Mouse (Mus musculus) left cerebral cortex, postnatal 36 days (tissue): ENCODE data around the gene Prkcb. TPM values are rescaled to one million over a fixed set of nuclear protein-coding genes. Genes with fewer than 3 reads are reported as not detected.
A peak's percentile ranks its signal among the peaks of the same experiment; 100 is the strongest.

ENCODE experiments used
- DNase-seq, 2 experiments: peaks; one replicate each; pipeline ENCODE4 v3.0.0; 2021 to 2022; ENCODE audit warnings: low spot score in 2 of 2, mixed read lengths in 1 of 2
- intact Hi-C: fragments of 180-260 bp; cut with DNase I; formaldehyde crosslinking; loops from one replicate; pipeline ENCODE4 v1.15.1; 2025
- total RNA-seq, 2 experiments: library from RNA; stranded (reverse); gene quantifications; 2 replicates each; pipeline ENCODE4 v1.2.3; 2021

Gene Prkcb
- total RNA-seq, 2 experiments from 2014 or later = 978 to 1,072 TPM

DNA sequence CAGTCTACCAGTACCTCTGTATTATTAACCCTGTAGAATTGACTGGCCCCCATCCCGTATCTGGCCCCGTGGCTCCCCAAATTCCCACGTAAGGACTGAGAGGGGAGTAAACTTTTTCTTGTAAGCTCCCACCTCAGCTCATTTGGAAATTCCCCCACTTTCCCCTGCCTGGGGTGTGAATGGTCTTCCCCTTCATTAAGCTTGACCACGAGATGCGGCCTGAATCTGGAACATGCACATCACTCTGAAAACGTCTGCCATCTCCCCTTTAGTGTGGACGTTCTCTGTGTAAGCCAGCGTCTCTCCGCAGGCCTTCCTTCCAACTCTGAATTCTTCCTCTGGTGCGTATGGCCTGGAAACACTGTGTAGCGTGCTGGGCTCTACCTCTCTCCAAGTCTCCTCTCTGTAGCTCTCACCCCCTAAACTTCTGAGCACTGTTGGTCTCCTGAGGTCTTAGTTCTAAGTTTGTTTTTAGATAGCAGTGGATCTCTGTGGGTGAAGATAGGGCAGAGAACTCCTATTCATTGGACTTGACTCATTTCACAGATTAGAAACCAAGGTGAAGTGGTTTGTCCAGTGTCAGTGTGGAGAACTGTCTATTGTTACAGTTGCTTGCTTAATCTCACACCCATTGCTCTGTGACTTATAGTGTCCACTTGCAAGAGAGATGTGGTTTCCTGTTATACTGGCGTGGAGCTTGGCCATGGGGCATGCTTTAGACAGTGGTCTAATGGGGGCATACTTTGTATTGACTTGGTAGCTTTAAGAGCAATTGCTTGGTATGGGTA is 25.3 kb downstream of the Prkcb start:
- DNase-seq = no peak

DNA sequence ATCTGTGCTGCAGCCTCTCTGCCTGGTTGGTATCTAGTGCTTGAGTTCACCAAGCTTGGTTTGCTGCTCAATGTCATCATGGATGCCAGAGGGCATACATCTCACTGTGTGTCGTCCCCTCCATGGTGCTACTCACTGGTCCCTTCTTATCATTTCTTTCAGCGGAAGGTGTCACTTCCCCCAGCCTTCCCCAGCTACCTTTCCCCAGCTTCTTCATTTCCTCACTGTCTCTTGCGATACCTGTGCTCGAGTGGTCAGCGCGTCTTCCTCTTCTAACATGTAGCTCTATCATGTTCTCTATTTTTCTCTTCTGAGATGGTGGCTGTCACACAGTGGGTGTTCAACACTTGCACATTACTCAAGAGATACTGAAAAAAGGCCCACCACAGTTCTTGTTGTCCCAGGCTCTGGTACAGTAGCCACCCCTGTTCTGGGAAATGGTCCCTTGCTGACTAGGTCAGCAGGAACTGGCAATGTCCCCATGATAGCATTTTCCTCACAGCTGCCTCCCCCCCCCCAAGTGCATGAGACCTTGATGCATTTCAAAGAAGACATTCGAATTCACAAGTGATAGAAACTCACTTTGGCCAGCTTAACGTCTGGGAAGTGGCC is 27.3 kb downstream of the Prkcb start:
- intact Hi-C loops = no loop called here
- DNase-seq = no peak

More for the DNA sequence above, 25.3 kb downstream of the Prkcb start:
- intact Hi-C loops = no loop called here

DNA sequence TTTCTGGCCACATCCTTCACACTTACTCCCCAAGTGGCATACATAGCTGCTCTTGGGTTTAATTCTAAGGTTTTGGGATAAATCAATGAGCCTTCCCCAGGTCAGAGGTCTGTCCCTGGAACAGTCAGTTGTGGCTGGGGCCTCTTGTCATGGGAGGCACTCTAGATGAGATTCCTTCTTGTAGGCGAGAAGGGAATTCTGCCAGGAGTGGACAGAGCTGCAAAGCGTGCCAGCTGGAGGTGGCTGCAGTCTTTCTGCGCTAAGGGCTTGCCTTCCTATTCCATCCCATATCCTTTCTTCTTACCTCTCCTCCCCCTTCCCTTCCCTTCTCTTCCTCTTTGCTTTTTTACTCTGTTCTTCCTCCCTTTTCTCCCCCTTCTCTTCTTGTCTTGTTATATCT is 28.1 kb downstream of the Prkcb start:
- no peak for DNase-seq
- intact Hi-C loops = no loop called here

DNA sequence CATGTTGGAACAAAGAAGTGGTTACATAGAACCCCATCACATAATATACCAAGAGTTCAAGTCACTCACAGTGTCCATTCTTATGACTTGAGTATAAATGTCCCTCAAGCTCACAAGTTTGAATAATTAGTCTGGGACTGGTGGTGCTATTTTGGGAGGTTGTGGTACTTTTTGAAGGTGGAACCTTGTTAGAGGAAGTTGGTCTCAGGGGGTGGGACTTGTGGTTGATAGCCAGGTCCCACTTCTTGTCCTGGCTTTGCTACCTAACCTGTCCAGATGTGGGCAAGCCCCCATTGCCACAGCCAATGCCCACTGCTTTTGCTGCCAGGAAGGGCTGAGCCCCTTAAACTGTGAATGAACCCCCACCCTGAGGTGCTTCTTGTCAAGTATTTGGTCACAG is 28.9 kb downstream of the Prkcb start:
- DNase-seq = no peak
- intact Hi-C loops = no loop called here

DNA sequence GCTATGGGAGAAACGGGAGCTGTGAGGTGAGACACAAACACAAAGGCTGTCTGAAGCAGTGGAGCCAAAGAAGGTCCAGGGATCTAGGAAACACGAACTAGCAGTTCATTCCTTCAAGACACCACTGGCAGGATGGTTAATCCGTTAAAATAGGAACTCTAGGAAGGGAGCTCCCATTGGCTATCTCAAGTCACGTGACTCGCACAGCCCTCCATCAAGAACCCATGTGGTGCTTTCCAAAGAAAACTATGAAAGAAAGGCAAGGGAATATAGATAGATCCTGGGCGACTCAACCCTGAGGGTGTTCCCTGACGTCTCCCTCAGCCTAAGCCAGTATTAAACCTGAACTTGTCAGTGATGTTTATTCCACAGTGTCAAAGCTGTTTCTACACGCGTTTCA is 31.0 kb downstream of the Prkcb start:
- intact Hi-C loops = no loop called here

DNA sequence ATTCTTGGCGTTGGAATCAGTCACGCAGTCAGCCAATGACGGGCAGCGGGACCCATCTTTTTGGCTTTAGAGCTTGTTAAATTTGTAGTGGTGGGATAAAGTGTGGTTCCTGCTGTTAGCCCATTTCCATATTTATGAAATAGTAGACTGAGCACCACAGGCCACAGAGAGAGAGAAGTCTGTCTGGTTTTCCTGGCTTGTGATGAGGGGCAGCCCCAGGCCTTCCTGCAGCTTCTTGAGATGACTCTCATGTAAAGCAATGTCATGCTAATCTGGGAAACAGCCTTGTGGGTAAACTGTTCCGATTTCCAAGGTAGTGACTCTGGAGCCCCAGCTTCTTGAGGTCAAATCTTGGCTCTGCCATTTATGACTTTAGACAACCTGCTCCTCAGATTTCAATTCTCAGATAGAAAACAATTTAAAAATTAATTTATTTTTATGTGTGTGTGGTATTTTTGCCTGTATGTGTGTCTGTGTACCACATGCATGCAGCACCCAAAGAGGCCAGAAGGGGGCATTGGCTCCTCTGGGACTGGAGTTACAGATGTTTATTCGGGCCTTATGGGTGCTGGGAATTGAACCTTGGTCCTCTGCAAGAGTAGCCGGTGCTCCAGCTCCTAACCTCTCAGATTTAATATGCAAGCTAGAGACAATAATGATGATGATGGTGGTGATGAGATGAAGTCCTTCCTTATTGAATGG is 32.4 kb downstream of the Prkcb start:
- intact Hi-C loops = no loop called here
- no peak for DNase-seq

More for the DNA sequence above, 31.0 kb downstream of the Prkcb start:
- no peak for DNase-seq

DNA sequence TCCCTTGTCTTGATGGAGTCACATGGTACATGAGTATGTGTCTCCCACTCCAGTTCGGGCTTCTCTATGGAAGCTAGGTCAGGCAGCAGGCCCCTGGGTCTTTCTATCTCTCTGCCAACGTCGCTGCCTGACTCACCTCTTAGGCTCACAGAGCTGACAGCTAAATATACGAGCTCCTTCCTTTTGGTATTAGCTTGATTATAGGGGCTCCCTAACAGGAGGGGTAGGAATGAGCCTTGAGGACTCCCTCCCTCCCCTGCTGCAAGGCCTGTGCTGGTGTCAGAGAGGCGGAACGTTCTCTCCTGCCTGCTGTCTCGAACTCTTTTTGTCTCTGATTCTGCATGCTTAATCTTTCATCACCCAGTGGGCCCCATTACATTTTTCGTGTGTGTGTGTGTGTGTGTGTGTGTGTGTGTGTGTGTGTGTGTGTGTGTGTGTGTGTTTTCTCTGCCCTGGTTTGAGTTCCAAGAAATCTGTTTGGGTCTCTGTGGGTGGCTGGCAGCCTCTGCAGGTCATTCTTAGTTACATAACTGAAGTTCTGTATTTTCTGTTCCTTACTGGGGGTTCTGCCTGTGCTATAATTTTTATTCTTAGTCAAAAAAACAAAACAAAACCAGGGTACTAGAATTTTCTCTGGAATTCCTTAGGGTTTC is 33.6 kb downstream of the Prkcb start:
- intact Hi-C loops = no loop called here
- no peak for DNase-seq

DNA sequence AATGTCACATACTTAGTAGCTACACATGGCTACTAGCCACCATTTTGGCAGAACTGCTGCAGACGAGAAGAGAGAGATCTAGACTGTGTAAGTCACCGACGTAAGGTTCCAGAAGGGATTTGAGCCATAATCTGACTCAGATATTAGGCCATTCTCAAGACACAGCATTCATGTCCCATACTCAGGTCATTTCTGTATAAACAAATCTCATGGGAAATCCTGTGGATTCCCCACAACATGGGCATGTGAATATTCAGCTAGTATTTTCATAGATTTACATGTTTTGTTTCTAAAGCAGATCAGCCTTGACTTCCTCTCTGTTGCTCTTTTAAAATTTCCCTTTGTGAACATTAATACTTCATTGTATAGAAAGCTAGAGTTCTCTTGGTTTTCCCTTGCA is 39.4 kb downstream of the Prkcb start:
- intact Hi-C loops = no loop called here
- DNase-seq = no peak

DNA sequence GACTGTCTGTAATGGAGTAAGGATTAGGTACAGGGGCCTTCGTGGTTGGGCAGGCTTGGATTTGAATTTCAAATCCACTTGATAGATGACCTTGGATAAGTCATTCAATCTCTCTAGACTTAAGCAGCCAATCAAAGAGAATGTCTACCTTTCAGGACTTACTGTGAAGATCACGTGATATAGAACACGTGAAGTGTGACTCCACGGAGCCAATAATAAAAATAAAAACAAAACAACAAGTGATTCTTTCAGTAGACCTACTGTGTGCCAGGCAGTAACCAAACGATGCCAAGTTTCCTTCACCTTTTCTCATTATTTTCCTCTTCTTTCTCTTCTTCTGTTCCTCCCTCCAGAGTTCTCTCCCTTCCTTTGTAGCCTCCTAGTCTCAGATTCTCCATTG is 39.9 kb downstream of the Prkcb start:
- intact Hi-C loops = no loop called here
- no peak for DNase-seq

DNA sequence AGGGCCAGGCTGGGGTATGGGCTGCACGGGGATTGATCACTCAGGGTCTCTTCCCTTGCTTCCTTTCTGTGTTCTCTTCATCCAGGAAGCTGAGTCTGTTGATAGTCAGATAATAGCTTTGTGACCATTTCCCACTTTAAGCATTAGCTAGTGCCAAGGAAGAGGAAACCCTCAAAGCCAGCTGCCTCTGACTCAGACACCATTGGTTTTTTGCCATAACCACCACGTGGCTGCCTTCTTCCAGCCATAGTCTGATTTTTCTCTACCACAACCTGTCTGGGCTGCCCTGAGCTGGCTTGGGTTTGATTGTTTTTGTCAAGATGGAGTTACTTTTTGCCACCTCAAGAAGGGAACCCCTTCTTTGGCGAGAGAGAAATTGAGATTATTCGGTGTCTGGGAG is 41.0 kb downstream of the Prkcb start:
- no peak for DNase-seq
- intact Hi-C loops = no loop called here

DNA sequence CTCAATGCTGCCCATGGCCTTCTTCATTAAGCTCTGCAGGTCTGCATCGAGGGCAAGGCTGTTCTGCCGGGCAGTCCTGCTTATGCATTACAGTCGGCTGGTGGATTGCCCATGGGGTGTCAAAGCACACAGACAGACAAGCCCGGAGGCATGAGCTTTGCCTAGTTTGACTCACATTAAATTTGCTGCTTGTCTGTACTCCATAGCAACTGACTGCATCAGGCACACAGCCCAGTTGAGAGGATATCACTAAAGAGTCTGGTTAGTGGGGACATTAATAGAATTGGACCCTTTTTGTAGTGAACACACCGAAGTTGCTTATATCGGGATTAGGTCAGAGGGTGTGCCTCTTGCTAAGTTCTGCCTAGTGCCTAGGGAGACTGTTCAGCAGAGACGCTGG is 45.1 kb downstream of the Prkcb start:
- intact Hi-C loops = no loop called here
- no peak for DNase-seq

DNA sequence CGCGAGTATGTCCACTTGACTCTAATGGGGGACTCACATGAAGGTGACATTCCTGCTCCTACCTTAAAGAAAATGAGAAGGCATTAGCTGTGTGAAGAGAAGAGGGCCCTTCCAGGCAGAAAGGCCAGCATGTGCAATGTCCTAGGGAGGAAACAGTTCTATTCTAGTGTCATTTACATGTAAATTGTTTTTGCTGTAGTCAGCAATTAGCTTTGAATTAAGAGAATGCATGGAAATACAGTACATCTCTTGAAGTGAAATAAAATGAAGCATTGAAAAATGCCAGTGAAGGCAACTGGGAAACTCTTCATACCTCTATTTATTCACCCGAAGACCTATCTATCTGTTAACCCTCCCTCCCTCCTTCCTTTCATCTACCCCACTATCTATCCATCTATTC is 48.8 kb downstream of the Prkcb start:
- intact Hi-C loops = loop anchor here (5.0 kb wide), 1 partner anchor 35 kb away; no protein-coding TSS in a partner anchor
- no peak for DNase-seq

DNA sequence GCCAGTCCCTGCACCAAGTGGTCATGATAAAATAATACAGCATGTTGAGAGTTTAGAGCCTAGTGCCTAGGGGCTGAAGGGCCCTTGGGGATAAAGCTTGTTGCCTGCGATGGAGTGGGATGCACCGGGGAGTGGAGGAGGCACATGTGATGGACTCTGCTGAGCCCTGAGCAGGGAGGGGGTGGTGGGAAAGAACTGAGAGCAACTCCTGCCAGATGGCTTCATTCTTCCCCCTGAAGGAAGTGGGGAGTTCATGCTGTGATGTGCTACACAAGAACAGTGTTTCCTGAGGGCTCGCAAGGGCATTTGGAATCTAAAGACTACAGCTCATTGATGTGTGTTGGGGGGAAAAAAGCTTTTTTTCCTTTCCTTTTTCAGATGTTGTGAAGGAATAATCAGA is 49.5 kb downstream of the Prkcb start:
- intact Hi-C loops = loop anchor here (5.0 kb wide), 1 partner anchor 36 kb away; no protein-coding TSS in a partner anchor
- no peak for DNase-seq

DNA sequence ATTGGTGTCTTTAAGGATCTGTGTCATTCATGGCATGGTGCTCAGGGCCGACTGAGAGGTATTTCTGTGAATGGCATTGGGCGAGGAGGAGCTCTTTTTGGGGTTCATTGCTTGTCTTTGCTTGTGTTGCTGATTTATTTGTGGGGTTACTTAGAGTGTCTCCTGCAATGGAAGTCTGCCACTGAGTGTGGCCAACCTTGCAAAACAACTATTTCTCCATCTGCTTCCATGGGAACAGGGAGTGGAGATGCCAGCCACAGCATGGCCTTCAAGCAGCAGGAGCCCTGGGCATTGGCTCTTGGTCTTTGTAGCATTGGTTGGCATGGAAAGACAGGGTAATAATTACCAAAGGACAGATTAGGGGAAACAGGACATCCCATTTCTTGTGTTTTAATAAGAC is 50.9 kb downstream of the Prkcb start:
- DNase-seq = no peak
- intact Hi-C loops = loop anchor here (5.0 kb wide), 1 partner anchor 37 kb away; no protein-coding TSS in a partner anchor

DNA sequence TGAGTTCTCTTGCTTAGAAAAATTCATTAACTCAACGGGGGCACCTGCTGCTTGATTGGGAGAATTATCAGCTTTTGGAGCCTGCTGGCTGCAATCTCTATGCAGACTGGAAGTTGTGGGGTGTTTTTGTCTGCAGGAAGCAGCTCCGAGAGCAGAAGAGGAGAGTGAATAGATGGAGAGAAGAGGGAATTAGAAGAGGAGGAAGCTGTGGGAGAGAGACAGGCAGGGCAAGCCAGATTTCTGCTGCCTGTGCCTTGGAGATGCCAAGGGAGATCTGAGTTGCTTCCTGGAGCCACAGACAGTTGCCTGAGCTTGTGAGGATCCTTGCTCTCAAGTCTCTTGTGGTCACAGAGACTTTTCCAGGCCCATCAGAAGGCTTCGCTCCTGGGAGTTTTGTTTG is 53.3 kb downstream of the Prkcb start:
- DNase-seq = no peak
- intact Hi-C loops = loop anchor here (5.0 kb wide), 1 partner anchor 50 kb away; no protein-coding TSS in a partner anchor

DNA sequence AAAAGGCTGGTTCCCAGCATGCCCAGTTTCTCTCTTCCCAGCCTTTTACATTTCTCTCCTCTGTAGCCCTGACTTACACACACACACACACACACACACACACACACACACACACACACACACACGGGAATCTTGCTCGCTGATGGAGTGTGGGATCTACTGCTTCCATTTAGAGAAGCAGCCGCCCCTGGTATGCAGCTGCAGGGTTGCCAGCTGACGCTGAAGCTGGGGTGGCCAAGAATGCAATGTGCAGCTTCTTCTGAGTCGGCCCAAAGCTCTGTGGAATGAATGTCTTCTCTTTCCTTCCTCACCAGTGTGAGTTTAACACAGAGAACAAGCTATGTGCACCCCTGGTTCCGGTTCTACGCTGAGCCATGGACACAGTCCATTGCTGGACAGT is 56.1 kb downstream of the Prkcb start:
- intact Hi-C loops = loop anchor here (5.0 kb wide), 1 partner anchor 52 kb away; no protein-coding TSS in a partner anchor
- DNase-seq = peak in 1 of 2 experiments; percentile 51

DNA sequence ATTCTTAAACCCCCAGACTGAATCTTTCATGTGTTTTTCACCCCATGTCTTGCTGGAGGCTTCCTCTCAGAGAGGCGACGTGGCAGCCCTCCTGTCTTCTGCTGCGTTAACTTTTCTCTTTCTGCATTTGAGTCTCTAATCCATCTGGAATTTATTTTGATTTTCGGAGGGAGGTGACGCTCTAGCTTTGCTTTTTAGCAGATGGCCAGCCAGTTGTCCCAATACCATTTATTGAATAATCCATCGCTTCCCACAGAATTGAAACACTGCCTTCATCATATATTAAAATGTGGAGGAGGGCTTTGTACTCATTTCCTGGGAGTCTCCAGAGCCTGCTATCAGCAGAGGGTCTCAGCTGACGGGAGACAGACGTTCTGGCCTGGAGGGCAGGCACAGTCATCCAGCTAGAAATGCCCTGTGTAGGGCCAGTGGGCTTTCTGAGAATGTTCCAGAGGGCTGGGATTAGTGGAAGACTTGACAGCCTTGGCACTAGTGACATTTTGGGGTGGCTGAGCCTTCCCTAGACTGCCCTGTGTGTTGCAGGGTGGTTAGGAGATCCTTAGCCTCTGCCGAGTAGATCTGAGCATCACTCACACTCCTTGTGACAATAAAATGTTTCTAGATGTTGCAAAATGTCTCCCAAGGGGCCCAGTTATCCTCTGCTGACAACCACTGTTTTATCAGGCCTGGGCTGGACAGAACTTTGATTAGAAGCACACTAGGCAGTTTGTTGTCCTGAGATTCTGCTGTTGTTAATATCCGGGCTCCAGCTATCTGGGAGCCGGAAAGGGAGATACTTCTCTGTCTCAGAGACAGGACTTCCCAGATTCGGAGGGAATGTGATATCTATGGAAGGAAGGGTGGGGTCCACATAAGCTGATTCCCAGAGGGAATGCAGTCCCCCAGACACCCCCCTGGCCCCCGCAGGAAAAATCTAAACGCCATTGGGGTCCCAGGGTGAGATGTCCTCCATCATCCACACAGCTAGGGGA is 58.0 kb downstream of the Prkcb start:
- intact Hi-C loops = no loop called here
- DNase-seq = no peak

DNA sequence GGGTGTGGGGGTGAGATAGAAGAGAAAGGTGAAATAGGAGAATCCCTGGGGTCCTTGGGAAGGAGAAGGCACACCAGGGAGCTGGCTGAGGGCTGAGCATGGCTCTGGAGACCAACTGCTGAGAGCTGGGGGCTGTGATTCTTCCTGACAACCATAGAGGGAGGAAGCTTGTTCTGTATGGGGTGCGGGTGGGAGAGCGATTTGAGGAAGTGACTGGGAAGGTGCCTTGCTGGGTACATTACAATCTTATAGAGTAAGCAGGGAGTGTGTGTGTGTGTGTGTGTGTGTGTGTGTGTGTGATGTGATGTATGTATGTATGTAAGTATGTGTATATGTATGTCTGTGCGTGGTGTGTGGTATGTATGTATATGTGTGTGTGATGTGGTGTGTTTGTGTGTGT is 58.9 kb downstream of the Prkcb start:
- DNase-seq = no peak
- intact Hi-C loops = no loop called here

DNA sequence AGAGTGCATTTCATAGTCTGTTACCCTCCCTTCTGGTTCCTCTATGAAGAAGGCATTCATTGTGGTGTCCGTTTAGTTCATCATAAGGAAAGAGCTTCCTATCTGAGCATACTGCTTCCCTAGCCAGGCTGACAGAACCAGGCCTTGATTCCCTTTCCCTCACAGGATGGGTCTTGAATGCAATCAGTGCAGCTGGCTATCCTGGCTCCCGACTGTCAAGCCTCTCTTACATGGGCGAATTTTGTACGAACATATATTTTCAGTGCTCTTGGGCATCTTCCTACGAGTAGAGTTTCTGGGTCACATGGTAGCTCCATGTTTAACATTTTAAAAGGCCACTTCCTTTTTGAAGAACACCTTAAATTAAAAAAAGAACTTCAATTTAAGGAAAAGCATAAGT is 61.4 kb downstream of the Prkcb start:
- DNase-seq = no peak
- intact Hi-C loops = no loop called here
